Mouse (Mus musculus): ENCODE data around the gene Ccdc92b.
"Not testable (repeated sequence)": the region's sequence is repeated elsewhere in the genome, so short reads cannot be mapped to it uniquely, and the experiment has no call there.

Ccdc92b gene

DNA sequence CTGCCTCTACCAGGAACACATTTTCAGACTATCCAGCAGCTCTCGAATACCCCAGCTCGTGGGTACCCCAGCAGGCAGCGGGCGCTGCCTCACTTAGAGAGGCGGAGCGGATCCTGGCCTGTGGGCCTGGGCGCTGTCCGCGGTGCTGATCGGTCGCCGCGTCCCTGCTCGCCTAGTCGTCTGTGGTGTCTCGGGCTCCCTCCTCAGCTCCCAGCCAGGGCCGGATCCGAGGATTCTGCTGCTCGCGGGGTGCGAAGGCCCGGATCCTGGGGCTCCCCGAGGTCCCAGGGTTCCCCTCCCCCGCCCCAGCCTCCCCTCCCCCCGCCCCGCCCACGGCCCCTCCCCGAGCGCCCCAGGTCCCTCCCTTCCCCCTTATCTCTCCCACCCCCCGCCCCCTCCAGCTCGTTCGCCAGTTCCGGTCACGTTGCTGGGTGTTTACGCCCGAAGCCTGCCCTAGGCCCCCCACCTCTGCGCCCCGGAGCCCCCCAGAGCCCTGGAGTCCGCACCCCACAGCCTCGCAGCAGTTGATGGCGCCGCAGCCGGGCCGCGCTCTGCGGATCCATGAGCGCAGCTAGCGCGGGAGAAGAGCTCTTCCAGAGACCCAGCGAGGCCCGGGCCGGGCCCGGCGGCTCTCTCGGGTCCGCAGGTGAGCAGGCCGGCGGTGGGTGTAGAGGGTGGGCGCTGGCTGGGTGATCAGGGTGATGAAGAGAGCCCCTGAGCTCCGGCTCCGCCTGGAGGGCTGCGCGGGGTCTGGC lies at the start of gene Ccdc92b:
Gene Ccdc92b (plus strand): TSS at position 405 of the 755 bp plus-strand sequence.
- DNase-seq (ENCODE audit: low spot score in 2 of 2), result peak; percentile 52 to 55

- no peak for DNase-seq (ENCODE audit: low spot score in 2 of 2)
Observed at GRCm38 (mm10) chr11:74569735-74570134, 49.7 kb upstream of the Ccdc92b start.

GRCm38 (mm10) chr11:74572459-74573061 lies 46.8 kb upstream of the Ccdc92b start:
- no peak for DNase-seq (ENCODE audit: low spot score in 2 of 2)

DNA sequence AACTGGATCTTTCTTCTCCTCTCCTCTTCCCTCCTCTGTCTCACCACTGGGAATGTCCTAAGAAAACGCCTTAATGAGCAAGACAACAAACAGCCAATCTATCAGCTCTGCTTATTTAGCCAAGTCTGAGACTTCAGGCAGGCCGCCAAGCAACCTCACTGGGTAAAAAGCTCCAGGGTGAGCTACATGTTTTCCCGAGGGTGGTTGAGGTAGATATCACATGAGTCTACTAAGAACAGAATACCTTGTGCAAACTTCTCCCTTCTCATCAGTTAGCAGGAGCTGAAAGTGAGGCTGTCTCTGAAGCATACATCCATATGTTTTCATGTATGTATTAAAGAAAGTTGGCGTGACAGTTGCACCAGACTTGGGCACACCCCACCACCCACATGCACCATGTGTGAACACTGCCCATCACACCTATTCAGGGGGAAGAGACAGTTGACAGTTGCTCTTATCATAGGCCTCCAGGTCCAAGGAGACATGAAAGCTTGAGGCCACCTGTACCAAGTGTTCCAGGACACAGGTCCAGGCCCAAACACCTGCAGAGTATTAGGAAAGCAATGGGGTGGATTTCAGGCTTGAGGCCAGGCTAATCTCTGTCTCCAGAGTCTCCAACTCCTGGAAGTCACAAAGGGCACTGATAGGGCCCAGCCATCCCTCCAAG lies 44.5 kb upstream of the Ccdc92b start:
- no peak for DNase-seq (ENCODE audit: low spot score in 2 of 2)

- no peak for DNase-seq (ENCODE audit: low spot score in 2 of 2)
Observed at GRCm38 (mm10) chr11:74575940-74576339, 43.5 kb upstream of the Ccdc92b start.

DNA sequence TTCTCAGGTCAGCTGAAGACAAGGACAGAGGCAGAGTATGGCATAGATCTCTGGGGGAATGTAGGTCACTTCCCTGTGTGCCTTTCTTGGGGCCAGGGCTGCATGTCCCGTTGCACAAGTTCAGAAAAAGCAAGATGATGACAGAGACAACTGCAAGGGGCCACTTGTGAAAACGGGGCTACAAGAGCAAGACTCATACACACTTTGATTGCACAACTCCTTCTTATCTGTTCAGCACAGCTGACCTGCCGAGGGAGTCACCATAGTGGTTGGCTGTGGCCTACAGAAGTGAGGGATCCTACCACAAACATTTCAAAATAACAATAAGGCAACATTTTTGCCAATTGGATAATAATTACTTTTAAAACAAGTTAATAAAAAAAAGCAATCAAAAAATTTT lies 42.3 kb upstream of the Ccdc92b start:
- DNase-seq (ENCODE audit: low spot score in 2 of 2), result no peak

DNA sequence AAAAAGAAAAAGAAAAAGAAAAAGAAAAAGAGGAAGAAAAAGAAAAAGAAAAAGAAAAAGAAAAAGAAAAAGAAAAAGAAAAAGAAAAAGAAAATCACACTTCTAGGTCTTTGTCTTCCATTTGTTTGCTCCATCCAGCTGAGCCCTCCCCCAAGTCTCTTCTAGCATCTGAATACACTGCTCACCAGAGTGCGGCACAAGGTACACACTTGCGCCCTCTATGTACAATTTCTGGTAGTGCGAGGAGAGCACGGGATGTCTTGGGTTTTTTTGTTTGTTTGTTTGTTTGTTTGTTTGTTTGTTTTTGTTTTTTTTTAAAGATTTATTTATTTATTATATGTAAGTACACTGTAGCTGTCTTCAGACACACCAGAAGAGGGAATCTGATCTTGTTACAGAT lies 38.1 kb upstream of the Ccdc92b start:
- not testable (repeated sequence) for DNase-seq (ENCODE audit: low spot score in 2 of 2)

- DNase-seq (ENCODE audit: low spot score in 2 of 2), result no peak
Observed at GRCm38 (mm10) chr11:74582464-74582863, 36.9 kb upstream of the Ccdc92b start.

DNA sequence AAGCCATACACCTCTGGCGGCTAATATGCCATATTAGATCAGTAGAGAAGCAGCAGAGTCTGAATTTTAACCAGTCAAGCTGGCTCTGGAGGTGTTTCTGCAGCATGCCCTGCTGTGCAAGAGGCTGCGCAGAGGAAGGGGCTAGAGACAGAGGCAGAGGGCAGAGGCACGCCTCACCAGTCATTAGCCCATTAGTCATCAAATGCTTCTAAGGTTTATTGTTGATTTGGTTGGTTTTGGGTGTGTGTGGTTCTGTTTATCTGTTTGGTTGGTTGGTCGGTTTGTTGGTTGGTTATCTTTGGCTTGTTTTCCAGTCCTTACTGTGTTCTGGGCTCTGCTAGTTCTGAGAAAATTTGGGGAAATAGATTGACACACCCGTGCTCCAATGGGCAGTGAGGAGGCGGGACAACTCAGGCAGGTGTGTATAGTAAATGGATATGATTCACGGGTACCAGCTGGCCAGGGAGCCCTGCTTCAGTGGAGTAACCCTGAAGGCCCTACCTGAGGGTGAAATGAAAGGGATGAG lies 35.5 kb upstream of the Ccdc92b start:
- DNase-seq (ENCODE audit: low spot score in 2 of 2), result no peak

DNA sequence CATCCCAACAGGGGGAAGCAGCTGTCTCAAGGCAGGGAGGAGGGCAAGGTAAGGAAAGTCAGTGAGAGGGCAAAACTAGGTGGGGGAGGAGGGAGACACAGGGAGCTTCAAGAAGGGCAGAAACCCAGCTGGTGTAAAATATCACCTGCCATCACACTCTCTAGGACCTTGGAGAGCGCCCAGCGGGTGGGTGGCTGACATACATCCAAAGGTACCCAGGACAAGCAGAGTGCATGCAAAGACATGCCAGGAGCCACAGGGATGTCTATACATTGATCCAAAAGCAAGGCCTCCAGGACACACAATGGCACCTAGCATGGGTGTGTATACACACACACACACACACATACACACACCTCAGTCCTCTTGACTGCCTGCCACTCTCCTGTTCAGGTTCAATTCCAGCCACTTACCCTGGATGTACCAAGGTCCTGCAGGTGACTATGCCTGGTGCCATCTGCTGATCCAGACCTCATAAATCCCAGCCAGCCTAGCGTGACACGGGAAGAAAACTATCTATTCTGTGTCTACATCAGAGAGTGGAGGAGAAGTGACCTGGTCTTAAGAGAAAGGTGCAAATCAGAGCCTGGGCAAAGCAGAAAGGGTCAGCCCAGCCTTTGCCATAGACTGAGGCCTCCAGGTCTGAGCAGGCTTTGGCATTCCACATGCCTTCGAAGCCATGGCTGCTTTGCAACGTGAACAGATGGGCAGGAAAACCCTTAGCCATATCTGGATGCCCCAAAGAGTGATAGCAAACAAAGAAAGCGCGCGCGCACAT lies 34.3 kb upstream of the Ccdc92b start:
- no peak for DNase-seq (ENCODE audit: low spot score in 2 of 2)

DNA sequence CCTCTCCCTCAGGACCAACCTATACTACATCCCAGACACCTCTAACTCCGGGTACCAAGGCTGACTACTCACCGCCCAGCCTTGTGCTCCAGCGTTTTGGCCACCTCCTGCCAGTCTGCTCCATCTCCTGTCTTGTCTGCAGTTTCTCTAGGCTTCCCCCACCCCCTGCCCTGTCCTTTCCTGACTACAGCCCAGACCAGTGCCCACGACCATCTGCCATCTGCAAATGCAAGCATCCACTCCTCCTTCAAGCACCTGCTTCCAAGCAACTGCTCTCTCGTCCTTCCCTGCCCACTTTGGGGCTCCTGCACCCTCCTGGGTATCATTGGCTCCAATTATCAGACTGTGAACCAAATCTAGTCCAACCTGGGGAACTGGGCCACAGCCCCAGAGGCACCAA lies 33.0 kb upstream of the Ccdc92b start:
- DNase-seq (ENCODE audit: low spot score in 2 of 2), result no peak

DNA sequence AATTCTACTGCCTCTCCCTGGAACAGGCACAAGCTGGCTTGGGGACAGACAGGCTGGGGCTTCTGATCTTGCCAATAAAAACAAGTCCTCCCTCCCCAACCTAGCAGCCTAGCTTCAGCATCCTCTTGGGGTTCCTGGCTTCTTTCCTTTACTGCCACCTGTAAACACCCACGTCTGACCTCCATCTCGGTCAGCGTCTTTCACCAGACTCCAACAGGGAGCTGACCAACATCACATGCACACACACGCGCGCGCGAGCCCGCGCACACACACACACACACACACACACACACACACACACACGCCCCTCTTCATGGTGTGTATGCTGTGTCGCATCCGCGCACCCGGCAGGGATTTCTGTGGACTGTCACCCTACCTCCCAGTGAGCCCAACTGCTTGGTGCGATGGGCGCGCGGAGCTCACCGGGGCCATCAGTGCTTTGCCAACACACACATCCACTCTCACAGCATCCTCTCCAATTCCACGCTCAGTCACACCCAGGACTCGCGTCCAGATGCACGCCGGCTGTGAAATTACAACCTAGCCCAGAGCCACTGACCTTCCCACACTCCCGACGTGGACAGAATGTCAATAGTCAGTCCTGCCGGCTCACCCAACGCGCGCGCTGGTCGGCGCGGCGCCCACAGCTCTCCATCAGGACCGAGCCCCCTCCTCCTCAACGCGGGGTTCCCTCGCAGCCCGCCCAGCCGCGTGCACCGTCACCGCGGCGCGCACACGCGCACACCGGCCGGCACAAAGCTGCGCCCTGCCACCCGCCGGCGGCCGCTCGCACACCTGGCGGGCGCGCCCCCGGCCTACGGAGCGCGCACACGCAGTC lies 29.8 kb upstream of the Ccdc92b start:
- peak in 1 of 2 experiments; percentile 40 for DNase-seq (ENCODE audit: low spot score in 2 of 2)

GRCm38 (mm10) chr11:74590239-74590596 lies 29.2 kb upstream of the Ccdc92b start:
- no peak for DNase-seq (ENCODE audit: low spot score in 2 of 2)

DNA sequence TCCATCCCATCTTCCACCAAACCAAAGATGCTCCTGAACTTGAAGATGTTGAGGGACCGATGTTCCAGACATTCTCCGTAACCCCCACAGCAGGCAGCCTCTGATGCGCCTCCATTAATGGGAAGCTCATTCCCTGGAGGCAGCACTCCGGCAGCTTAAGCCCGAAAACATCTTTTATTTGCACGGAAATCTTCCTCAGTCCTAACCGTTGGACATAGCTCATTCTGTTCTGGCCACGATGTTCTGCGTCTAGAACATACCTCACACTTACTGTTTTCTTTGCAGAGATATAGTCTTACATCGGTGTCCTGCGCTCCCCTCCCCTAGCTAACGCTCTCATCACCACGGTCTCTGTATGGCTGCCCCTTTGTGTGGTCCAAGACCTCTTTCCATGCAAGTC lies 28.7 kb upstream of the Ccdc92b start:
- DNase-seq (ENCODE audit: low spot score in 2 of 2), result no peak

GRCm38 (mm10) chr11:74592246-74592645 lies 27.2 kb upstream of the Ccdc92b start:
- DNase-seq (ENCODE audit: low spot score in 2 of 2), result no peak

DNA sequence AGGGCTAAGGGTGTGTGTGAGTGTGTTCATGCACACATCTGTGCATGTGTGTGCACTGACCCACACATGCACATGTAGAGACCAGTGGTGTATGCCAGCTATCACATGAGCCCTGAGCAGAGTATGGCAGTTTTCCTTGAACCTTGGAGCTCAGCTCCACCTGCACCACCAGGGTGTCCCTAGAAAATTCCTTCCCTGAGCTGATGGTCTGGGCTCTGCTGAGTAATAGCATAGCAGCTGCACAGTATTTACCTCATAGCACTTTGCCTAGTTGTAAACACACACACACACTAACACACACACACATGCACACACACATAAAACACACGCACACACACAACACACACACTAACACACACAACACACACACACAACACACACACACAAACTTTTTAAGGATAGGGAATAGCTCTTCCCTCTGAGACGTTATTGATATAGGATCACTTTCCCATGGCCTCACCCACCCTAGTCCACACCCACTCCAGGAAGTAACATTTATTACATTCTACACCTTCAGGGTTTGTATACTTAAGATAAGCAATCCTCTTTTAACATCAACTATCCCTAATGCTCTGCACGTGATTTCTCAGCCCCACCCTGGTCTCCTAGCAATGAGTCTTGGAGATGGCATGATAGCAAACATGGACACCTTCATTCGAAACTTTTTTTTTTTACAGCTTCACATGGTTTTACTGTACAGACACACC lies 22.0 kb upstream of the Ccdc92b start:
- DNase-seq (ENCODE audit: low spot score in 2 of 2), result no peak

- DNase-seq (ENCODE audit: low spot score in 2 of 2), result no peak
Observed at GRCm38 (mm10) chr11:74597990-74598337, 21.4 kb upstream of the Ccdc92b start.

DNA sequence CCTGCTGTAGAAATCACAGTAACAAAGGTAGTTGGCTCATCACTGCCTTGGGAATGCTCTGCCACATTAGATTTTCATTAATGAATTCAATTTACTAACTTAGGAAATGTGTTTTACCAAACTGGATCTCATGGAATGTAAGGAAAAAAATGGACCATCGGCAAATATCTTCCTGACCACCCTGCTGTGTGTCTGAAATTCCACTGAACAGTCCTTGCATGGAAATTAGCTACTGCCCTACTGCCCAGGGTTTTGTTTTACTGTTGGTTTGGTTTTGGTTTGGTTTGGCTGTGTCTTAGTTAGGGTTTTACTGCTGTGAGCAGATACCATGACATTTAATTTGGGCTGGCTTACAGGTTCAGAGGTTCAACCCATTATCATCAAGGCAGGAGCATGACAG lies 17.1 kb upstream of the Ccdc92b start:
- DNase-seq (ENCODE audit: low spot score in 2 of 2), result no peak

DNA sequence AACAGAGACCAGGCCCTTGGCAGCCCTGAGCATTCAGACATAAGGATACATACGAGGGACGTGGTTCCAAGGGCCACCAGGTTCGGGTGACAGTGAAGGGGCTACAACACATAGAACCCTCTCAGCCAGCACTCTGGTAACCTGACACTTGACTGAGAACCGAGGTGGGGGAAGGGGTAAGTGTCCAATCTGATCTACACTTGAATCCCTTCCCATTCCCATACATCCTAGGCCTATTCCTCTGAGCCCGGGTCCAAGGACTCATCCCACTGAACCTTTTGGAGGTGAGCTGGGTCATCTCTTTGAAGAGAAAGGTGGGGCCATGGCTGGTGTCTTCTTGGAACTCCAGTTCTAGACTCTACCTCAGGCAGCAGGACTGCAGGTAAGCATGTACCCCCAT lies 9.3 kb upstream of the Ccdc92b start:
- DNase-seq (ENCODE audit: low spot score in 2 of 2), result no peak

DNA sequence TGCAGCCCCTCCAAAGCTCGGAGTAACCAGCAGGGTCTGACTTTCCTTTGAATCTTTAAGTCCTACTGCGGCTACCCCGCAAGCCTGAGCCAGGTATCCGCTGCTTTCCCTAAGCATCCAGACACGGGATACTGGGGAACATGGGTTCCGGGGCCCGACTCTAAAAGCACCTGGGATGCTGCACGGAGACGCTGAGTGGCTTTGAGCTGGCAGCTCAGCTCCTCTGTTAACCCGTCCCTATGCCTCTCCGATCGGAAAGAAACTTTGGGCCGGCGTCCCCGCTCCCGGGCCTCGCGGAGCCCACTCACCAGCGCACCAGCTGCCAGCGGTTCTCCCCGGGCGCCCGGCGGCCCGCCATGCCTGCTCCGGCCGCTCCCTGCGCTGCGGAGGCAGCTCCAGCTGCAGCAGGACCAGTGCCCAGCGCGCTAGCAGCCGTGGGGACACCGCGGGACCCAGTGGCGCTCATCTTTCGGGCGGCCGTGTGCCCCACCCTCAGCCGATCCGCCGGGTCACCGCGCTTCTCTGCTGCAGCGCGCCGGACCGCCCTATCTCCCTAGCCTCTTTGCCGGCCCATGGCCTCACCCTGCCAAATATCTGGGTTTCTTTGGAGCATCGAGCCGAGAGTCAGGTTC lies 8.7 kb upstream of the Ccdc92b start, which contains the start of gene Rap1gap2:
Gene Rap1gap2 (minus strand): TSS at position 371 of the 632 bp plus-strand sequence.
- no peak for DNase-seq (ENCODE audit: low spot score in 2 of 2)
